Mouse (Mus musculus) right cerebral cortex, postnatal 4 days (tissue): ENCODE measurements around the gene Snx18.
A peak's percentile ranks its signal among the peaks of the same experiment; 100 is the strongest.

Source experiments
- DNase-seq: peaks from one replicate; pipeline ENCODE4 v3.0.0-alpha.2; 2022

Snx18 gene

GRCm38 (mm10) chr13:113595987-113596386, 22.4 kb downstream of the Snx18 start:
- DNase-seq = no peak

- no peak for DNase-seq
Measured at GRCm38 (mm10) chr13:113595219-113595618, 23.1 kb downstream of the Snx18 start.

GRCm38 (mm10) chr13:113594361-113594760, 24.0 kb downstream of the Snx18 start:
- no peak for DNase-seq

GRCm38 (mm10) chr13:113593711-113594110, 24.7 kb downstream of the Snx18 start:
- DNase-seq = no peak

- no peak for DNase-seq
Measured at GRCm38 (mm10) chr13:113592703-113593200, 25.6 kb downstream of the Snx18 start.

GRCm38 (mm10) chr13:113591336-113591735, 27.0 kb downstream of the Snx18 start:
- DNase-seq = no peak

- no peak for DNase-seq
Measured at GRCm38 (mm10) chr13:113590216-113590615, 28.1 kb downstream of the Snx18 start.

- no peak for DNase-seq
Measured at GRCm38 (mm10) chr13:113589499-113589898, 28.9 kb downstream of the Snx18 start.

- peak; percentile 36 for DNase-seq
Measured at GRCm38 (mm10) chr13:113587200-113587936, 31.0 kb downstream of the Snx18 start.

GRCm38 (mm10) chr13:113585606-113586005, 32.8 kb downstream of the Snx18 start:
- DNase-seq = no peak

- no peak for DNase-seq
Measured at GRCm38 (mm10) chr13:113584431-113584830, 33.9 kb downstream of the Snx18 start.

- DNase-seq = no peak
Measured at GRCm38 (mm10) chr13:113583563-113583962, 34.8 kb downstream of the Snx18 start.

GRCm38 (mm10) chr13:113582024-113582423, 36.3 kb downstream of the Snx18 start:
- DNase-seq = no peak

- DNase-seq = no peak
Measured at GRCm38 (mm10) chr13:113581436-113581835, 36.9 kb downstream of the Snx18 start.

- DNase-seq = no peak
Measured at GRCm38 (mm10) chr13:113580400-113580790, 38.0 kb downstream of the Snx18 start.

- DNase-seq = no peak
Measured at GRCm38 (mm10) chr13:113579788-113580399, 38.5 kb downstream of the Snx18 start.

GRCm38 (mm10) chr13:113574232-113574631, 44.1 kb downstream of the Snx18 start:
- no peak for DNase-seq

- DNase-seq = no peak
Measured at GRCm38 (mm10) chr13:113573377-113573776, 45.0 kb downstream of the Snx18 start.

- DNase-seq = no peak
Measured at GRCm38 (mm10) chr13:113572046-113572686, 46.2 kb downstream of the Snx18 start.

- DNase-seq = no peak
Measured at GRCm38 (mm10) chr13:113569526-113569925, 48.8 kb downstream of the Snx18 start.

GRCm38 (mm10) chr13:113566951-113567350, 51.4 kb downstream of the Snx18 start:
- DNase-seq = no peak

GRCm38 (mm10) chr13:113566411-113566810, 52.0 kb downstream of the Snx18 start:
- DNase-seq = no peak

GRCm38 (mm10) chr13:113559646-113560045, 58.7 kb downstream of the Snx18 start:
- DNase-seq = no peak

- DNase-seq = no peak
Measured at GRCm38 (mm10) chr13:113556538-113556937, 61.8 kb downstream of the Snx18 start.
